8 mouse cellular contexts compared by ENCODE assay signal in the genomic region with DNA sequence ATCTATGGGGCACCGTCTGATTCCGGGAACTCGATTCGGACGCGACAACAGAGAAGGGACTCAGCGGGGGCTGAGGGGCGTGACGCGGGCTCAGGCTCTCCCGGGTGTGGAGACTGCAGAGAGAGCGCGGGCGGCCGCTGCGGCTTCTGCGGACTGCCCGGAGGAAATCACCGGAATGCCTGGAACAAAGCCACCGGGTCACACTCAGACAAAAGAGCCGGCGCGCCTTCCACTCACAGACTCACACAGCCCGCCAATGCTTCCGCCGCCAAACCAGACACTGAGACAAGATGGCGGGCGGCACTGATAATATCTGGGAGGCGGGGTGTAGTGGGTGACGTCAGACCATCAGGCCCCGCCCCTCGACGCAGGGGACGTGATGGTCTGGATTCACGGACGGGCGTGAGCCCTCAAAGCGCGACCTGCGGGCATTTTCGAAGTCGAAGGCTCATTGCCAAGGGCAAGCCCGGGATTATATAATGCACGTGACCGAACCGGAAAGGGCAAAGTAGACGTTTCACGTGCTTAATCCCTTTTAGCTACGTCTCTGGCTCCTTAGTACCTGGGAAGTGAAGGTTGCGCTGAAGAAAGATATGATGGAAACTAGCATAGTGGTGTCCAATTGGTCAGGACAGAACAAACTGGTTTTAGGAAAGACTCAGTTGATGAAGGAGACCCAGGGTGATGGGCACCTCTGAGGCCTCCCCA. TPM values are rescaled to one million over a fixed set of nuclear protein-coding genes. Genes with fewer than 3 reads are reported as not detected.
DNase-seq lines count a peak whose midpoint lies in the region; ATAC-seq and TF ChIP-seq lines count a peak whose summit lies in the region.

A gene (minus strand): TSS at position 281 of the 708 bp plus-strand sequence.

- TF ChIP-seq CTCF in gastrocnemius, adult 2 months (IDR thresholded peaks at IDR 0.05) = no peak
- no peak for TF ChIP-seq CTCF in hindbrain, postnatal 0 days (IDR thresholded peaks at IDR 0.05; ENCODE audit: low read depth)
- TF ChIP-seq CTCF in left cerebral cortex, adult 2 months (IDR thresholded peaks at IDR 0.05) = no peak

- H3K4me3 ChIP-seq in gastrocnemius, adult 2 months = peak within 1 kb of the TSS; percentile 79
- H3K4me3 ChIP-seq in hindbrain, postnatal 0 days (ENCODE audit: low read length) = peak within 1 kb of the TSS; percentile 82
- H3K4me3 ChIP-seq in left cerebral cortex, adult 2 months = peak within 1 kb of the TSS; percentile 97

- no peaks in the 10 kb centered on the region for H3K27me3 ChIP-seq in hindbrain, postnatal 0 days (ENCODE audit: insufficient read depth, low read length)

- DNase-seq in WW6 (ENCODE audit: low read depth, low spot score) = peak; percentile 91
- DNase-seq in cerebellum, postnatal 4 days (ENCODE audit: low spot score in 2 of 2) = peak; percentile 87 to 96
- DNase-seq in gastrocnemius, adult 2 months = peak; percentile 93
- peak; percentile 95 for DNase-seq in hindbrain, postnatal 0 days (ENCODE audit: low spot score)
- DNase-seq in left cerebral cortex, adult 2 months (ENCODE audit: extremely low spot score in 1 of 2, low spot score in 2 of 2) = peak; percentile 91 to 93
- peak; percentile 93 to 95 for DNase-seq in right cerebral cortex, adult 2 months (ENCODE audit: low spot score in 2 of 2)
- DNase-seq in urinary bladder, postnatal 14 days (ENCODE audit: low spot score) = peak; percentile 91

- H3K27ac ChIP-seq in gastrocnemius, adult 2 months = peak within 1 kb of the TSS; percentile 97
- H3K27ac ChIP-seq in hindbrain, postnatal 0 days = peak within 1 kb of the TSS; percentile 96
- peak within 1 kb of the TSS; percentile 92 for H3K27ac ChIP-seq in left cerebral cortex, adult 2 months

- peaks cover 12% of the 10 kb centered on the region; the same call in 1 of the 2 replicates for H3K4me1 ChIP-seq in hindbrain, postnatal 0 days (ENCODE audit: insufficient read depth, low read length)

- intact Hi-C loops in gastrocnemius, adult 2 months (cut with DNase I) = loop anchor here (2.0 to 5.0 kb wide), 2 partner anchors 30 to 38 kb away; no protein-coding TSS in a partner anchor
- intact Hi-C loops in left cerebral cortex, adult 2 months (cut with DNase I) = loop anchor here (5.0 to 10.0 kb wide), 3 partner anchors 83 to 320 kb away; a partner anchor contains a TSS

- 1% methylated on average over 50 of the region's 50 CpGs for WGBS in hindbrain, postnatal 0 days

- H3K9ac ChIP-seq in hindbrain, postnatal 0 days (replicated peaks; ENCODE audit: low read length) = peak within 1 kb of the TSS; percentile 97

- peak within 1 kb of the TSS; percentile 91 for H3K4me2 ChIP-seq in hindbrain, postnatal 0 days (ENCODE audit: low read depth, low read length)

- H3K36me3 ChIP-seq in hindbrain, postnatal 0 days (ENCODE audit: insufficient read depth, low read length) = peaks cover 4% of the 10 kb centered on the region; the same call in 1 of the 2 replicates

- no peaks in the 10 kb centered on the region for H3K9me3 ChIP-seq in hindbrain, postnatal 0 days (ENCODE audit: low read length)

- peak; percentile 97 for ATAC-seq in hindbrain, postnatal 0 days
- peak; percentile 93 for ATAC-seq in megakaryocyte, adult 5-6 weeks (ENCODE audit: poor library complexity, severe bottlenecking)

RNA-seq across cellular contexts. Expression of the gene that starts here (rescaled TPM):
- 10 to 100 TPM in 1 of 2 experiments, 1 to 10 TPM in 1; 7.2 to 14.3 TPM for total RNA-seq in gastrocnemius, adult 2 months (2021)
- total RNA-seq in hindbrain, postnatal 0 days (2014; rRNA removed) = 202 and 216 TPM in 2 replicates
- 202 and 245 TPM in 2 replicates for polyA plus RNA-seq in hindbrain, postnatal 0 days (2015; fragmentation: Nextera tagmentation; extraction: Ambion mirVana)
- total RNA-seq in left cerebral cortex, adult 2 months (2021) = 10 to 100 TPM; 85.9 to 87.5 TPM
- total RNA-seq in megakaryocyte, adult 5-6 weeks (2015) = 246 and 264 TPM in 2 replicates
- 158 and 170 TPM in 2 replicates for total RNA-seq in megakaryocyte, adult 5-6 weeks (2017)

Comparison
In these comparisons a context has a peak if more than half of its experiments do, and no peak if none do; other contexts are left out.
1. Peak in every context shown above with its lines: DNase-seq, ATAC-seq, H3K4me3 ChIP-seq and H3K27ac ChIP-seq.
2. RNA of the gene that starts here (total RNA-seq): 158 to 264 TPM in megakaryocyte, adult 5-6 weeks, 202 to 216 TPM in hindbrain, postnatal 0 days and 85.9 to 87.5 TPM in left cerebral cortex, adult 2 months; 7.2 to 14.3 TPM in gastrocnemius, adult 2 months; every median in the first group is over 4 times any median in the second.